Mouse (Mus musculus): ENCODE results near the gene Rbm8a2.
A peak's percentile ranks its signal among the peaks of the same experiment; 100 is the strongest.
"Not testable (repeated sequence)": the region's sequence is repeated elsewhere in the genome, so short reads cannot be mapped to it uniquely, and the experiment has no call there.

Rbm8a2 gene

GRCm38 (mm10) chr1:175979014-175979413 lies at the start of gene Rbm8a2:
Rbm8a2 (minus strand) TSS chr1:175979114.
- DNase-seq, result not testable (repeated sequence)

GRCm38 (mm10) chr1:176028397-176028796 lies 49.5 kb upstream of the Rbm8a2 start:
- DNase-seq, result no peak

GRCm38 (mm10) chr1:176024501-176024900 lies 45.6 kb upstream of the Rbm8a2 start:
- no peak for DNase-seq

GRCm38 (mm10) chr1:176018523-176018922 lies 39.6 kb upstream of the Rbm8a2 start:
- no peak for DNase-seq

- no peak for DNase-seq
Measured at GRCm38 (mm10) chr1:176016076-176016475, 37.2 kb upstream of the Rbm8a2 start.

- DNase-seq, result no peak
Measured at GRCm38 (mm10) chr1:176013497-176014268, 34.8 kb upstream of the Rbm8a2 start.

- DNase-seq, result no peak
Measured at GRCm38 (mm10) chr1:176011535-176011934, 32.6 kb upstream of the Rbm8a2 start.

- no peak for DNase-seq
Measured at GRCm38 (mm10) chr1:176011072-176011471, 32.2 kb upstream of the Rbm8a2 start.

GRCm38 (mm10) chr1:176008411-176008810 lies 29.5 kb upstream of the Rbm8a2 start:
- DNase-seq, result no peak

GRCm38 (mm10) chr1:176000599-176000998 lies 21.7 kb upstream of the Rbm8a2 start:
- no peak for DNase-seq

- no peak for DNase-seq
Measured at GRCm38 (mm10) chr1:175997076-175997651, 18.2 kb upstream of the Rbm8a2 start.

- no peak for DNase-seq
Measured at GRCm38 (mm10) chr1:175988912-175989311, 10.0 kb upstream of the Rbm8a2 start.

- DNase-seq, result no peak
Measured at GRCm38 (mm10) chr1:175988448-175988847, 9.5 kb upstream of the Rbm8a2 start.

GRCm38 (mm10) chr1:175970710-175971109 lies 8.2 kb downstream of the Rbm8a2 start:
- no peak for DNase-seq

- DNase-seq, result no peak
Measured at GRCm38 (mm10) chr1:175967004-175967745, 11.7 kb downstream of the Rbm8a2 start.

- DNase-seq, result no peak
Measured at GRCm38 (mm10) chr1:175961786-175962185, 17.1 kb downstream of the Rbm8a2 start.

- DNase-seq, result no peak
Measured at GRCm38 (mm10) chr1:175950851-175951250, 28.1 kb downstream of the Rbm8a2 start.

- DNase-seq, result no peak
Measured at GRCm38 (mm10) chr1:175950421-175950820, 28.5 kb downstream of the Rbm8a2 start.

GRCm38 (mm10) chr1:175946718-175947315 lies 32.1 kb downstream of the Rbm8a2 start:
- no peak for DNase-seq

GRCm38 (mm10) chr1:175943168-175943567 lies 35.7 kb downstream of the Rbm8a2 start:
- no peak for DNase-seq

- no peak for DNase-seq
Measured at GRCm38 (mm10) chr1:175938731-175939130, 40.2 kb downstream of the Rbm8a2 start.

- peak in 1 of 2 experiments; percentile 63 for DNase-seq
Measured at GRCm38 (mm10) chr1:175936282-175936737, 42.6 kb downstream of the Rbm8a2 start.

- DNase-seq, result no peak
Measured at GRCm38 (mm10) chr1:175931391-175931790, 47.5 kb downstream of the Rbm8a2 start.
